Mouse (Mus musculus) stomach, postnatal 0 days (tissue): Measurements from ENCODE around the gene Rpl27a. TPM values are rescaled to one million over a fixed set of nuclear protein-coding genes. Genes with fewer than 3 reads are reported as not detected.

Source experiments
- ATAC-seq: fragments of 200-750 bp; cut with Nextera tagmentation; 2 replicates; pipeline ENCODE4 v1.8.0; 2017; ENCODE audit not compliant: low FRiP score, low TSS enrichment
- DNase-seq: peaks from one replicate; pipeline ENCODE4 v3.0.0-alpha.2; 2016; ENCODE audit warnings: low spot score
- H3K27ac ChIP-seq: fragments of 300-500 bp; sonication (generic); replicated peaks from 2 replicates; pipeline ENCODE4 v1.5.1; 2014; ENCODE audit warnings: mild to moderate bottlenecking, control low read depth
- H3K27me3 ChIP-seq: fragments of 300-500 bp; sonication (generic); 2 replicates; pipeline ENCODE4 v1.6.1; 2014; ENCODE audit warnings: low read length; ENCODE audit not compliant: control insufficient read depth, insufficient read depth
- H3K36me3 ChIP-seq: fragments of 300-500 bp; sonication (generic); 2 replicates; pipeline ENCODE4 v1.6.1; 2014; ENCODE audit warnings: low read length, mixed read lengths; ENCODE audit not compliant: control insufficient read depth, insufficient read depth
- H3K4me1 ChIP-seq: fragments of 300-500 bp; sonication (generic); replicated peaks from 2 replicates; pipeline ENCODE4 v1.6.1; 2014; ENCODE audit warnings: antibody characterized with exemption; ENCODE audit not compliant: control insufficient read depth, insufficient read depth
- H3K4me2 ChIP-seq: fragments of 300-500 bp; sonication (generic); replicated peaks from 2 replicates; pipeline ENCODE4 v1.6.1; 2014; ENCODE audit warnings: low read depth, mild to moderate bottlenecking, control low read depth, moderate library complexity
- H3K4me3 ChIP-seq: fragments of 300-500 bp; sonication (generic); 2 replicates; pipeline ENCODE4 v1.5.1; 2014; ENCODE audit warnings: low read depth, low read length, control low read depth
- H3K9ac ChIP-seq: fragments of 300-500 bp; sonication (generic); 2 replicates; pipeline ENCODE4 v1.6.1; 2014; ENCODE audit warnings: mild to moderate bottlenecking, low read length, control low read depth, mixed read lengths
- H3K9me3 ChIP-seq: fragments of 300-500 bp; sonication (generic); 2 replicates; pipeline ENCODE4 v1.6.1; 2016; ENCODE audit warnings: low read length; ENCODE audit not compliant: control insufficient read depth
- CTCF ChIP-seq: IDR thresholded peaks from 2 replicates; pipeline ENCODE4 v1.5.1; 2016; ENCODE audit warnings: antibody characterized with exemption, low read depth, mild to moderate bottlenecking, moderate library complexity
- EP300 ChIP-seq: optimal IDR thresholded peaks from 2 replicates; pipeline ENCODE3; 2016; ENCODE audit warnings: antibody characterized with exemption
- WGBS: fragments of 180-500 bp; shearing (Covaris S2); extraction: QIAGEN DNeasy Blood & Tissue Kit; methylation state at CpG from one replicate; pipeline ENCODE4 v1.1.7; 2014; 5-methylcytosine and 5-hydroxymethylcytosine counted together
- polyA plus RNA-seq: library from polyadenylated mRNA; unstranded; fragments of >200 nt; fragmentation: Nextera tagmentation; extraction: Ambion mirVana; gene quantifications from 2 replicates; pipeline ENCODE4 v1.2.1, GENCODE M21; 2015

The Rpl27a gene
- polyA plus RNA-seq, 1 experiment from 2014 or later, result 123 TPM

DNA sequence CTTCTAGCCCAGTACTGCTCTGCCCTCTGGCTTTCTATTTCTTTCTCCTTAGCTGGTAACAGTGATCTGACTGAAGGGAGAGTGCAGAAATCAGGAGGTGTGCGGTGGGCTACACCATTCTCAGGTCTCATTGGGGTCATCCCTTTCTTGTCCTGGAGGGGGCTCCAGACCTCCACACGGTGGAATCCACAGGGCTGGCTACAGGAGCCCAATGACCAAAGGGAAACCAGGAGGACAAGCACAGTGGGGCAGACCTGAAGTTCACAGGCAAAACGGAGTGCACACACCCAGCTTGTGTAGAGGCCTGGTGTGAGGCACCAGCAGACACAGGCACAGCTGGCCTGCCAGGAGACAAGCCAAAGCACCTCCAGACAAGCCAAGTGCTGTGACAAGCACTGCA, 9.4 kb downstream of the Rpl27a start:
- Histone ChIP-seq H3K36me3 (peaks cover 18% of the 10 kb centered on the region), H3K4me3 (no peak overlapping the region), H3K27me3 (no peaks in the 10 kb centered on the region), H3K4me1 (no peaks in the 10 kb centered on the region), H3K27ac (no peak overlapping the region; the same call in 1 of the 2 replicates), H3K9me3 (no peaks in the 10 kb centered on the region), H3K9ac (0 out of 2 replicates have a peak overlapping the region, but pooled peaks have one; percentile 8), H3K4me2 (no peak overlapping the region)
- 13% methylated on average over 3 of the region's 3 CpGs for WGBS
- ATAC-seq (peak; percentile 67; the same call in 1 of the 2 replicates), DNase-seq (peak; percentile 43)
- no peak for TF ChIP-seq EP300
- TF ChIP-seq CTCF, result peak; percentile 84

DNA sequence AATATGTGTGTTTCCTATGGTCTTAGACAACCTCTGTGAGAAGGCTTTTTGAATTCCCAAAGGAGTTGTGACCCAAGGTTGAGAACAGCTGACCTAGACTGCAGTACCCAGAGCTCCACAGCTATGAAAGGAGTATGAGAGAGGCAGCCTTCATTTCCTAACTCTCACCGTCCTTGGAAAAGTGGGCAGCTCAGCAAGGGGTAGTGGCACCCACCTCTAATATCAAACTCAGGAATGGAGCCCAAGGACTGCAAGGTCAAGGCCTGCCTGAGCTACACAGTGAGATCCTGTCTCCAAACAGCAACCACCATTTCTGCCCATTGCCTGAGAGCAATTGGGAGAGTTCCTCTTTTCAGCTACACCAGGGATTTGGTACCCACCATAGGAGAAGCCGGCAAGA, 10.8 kb downstream of the Rpl27a start:
- DNase-seq (no peak), ATAC-seq (no peak)
- no peaks in the 10 kb centered on the region for H3K4me1 ChIP-seq
- 92% methylated on average over 2 of the region's 2 CpGs for WGBS
- no peak overlapping the region for H3K27ac ChIP-seq
- H3K9me3 ChIP-seq, result no peaks in the 10 kb centered on the region
- no peaks in the 10 kb centered on the region for H3K27me3 ChIP-seq
- no peak overlapping the region for H3K9ac ChIP-seq
- H3K4me2 ChIP-seq, result no peak overlapping the region
- H3K36me3 ChIP-seq, result peaks cover 18% of the 10 kb centered on the region
- TF ChIP-seq EP300 (no peak), CTCF (no peak)
- H3K4me3 ChIP-seq, result no peak overlapping the region

- WGBS, result 74% methylated on average over 5 of the region's 5 CpGs
- 0 out of 2 replicates have a peak overlapping the region, but pooled peaks have one; percentile 24 for H3K27ac ChIP-seq
- no peaks in the 10 kb centered on the region for H3K9me3 ChIP-seq
- TF ChIP-seq EP300 (no peak), CTCF (no peak)
- no peaks in the 10 kb centered on the region for H3K4me1 ChIP-seq
- no peak overlapping the region for H3K9ac ChIP-seq
- no peaks in the 10 kb centered on the region for H3K27me3 ChIP-seq
- no peak overlapping the region for H3K4me2 ChIP-seq
- peaks cover 8% of the 10 kb centered on the region for H3K36me3 ChIP-seq
- DNase-seq (no peak), ATAC-seq (no peak)
- no peak overlapping the region for H3K4me3 ChIP-seq
Observed at GRCm38 (mm10) chr7:109531501-109531900, 12.6 kb downstream of the Rpl27a start.

DNA sequence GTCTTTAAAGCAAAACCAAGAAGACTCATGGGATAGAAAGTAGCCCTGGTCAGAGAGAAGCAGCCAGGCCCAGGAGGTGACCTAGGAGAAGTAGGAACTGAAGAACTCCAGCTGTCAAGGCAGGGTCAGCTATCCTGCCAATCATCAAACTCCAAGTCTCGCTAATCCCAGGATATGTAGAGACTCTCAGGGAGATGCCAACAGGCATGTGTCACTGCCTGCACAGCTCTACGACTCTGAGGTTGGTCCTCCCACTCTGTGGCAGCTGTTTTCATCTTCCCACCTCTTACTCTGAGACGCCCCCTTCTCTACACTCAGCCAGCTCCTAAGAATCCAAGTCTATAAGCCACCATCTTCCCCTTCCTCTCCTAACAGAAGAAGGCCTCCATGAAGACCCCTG, 13.7 kb downstream of the Rpl27a start:
- no peaks in the 10 kb centered on the region for H3K9me3 ChIP-seq
- H3K36me3 ChIP-seq, result peaks cover 8% of the 10 kb centered on the region
- H3K27me3 ChIP-seq, result no peaks in the 10 kb centered on the region
- 55% methylated on average over 3 of the region's 3 CpGs for WGBS
- no peak for DNase-seq
- H3K27ac ChIP-seq, result peak overlapping the region; percentile 18; the same call in 1 of the 2 replicates
- ATAC-seq, result no peak
- H3K4me2 ChIP-seq, result no peak overlapping the region
- TF ChIP-seq EP300, result no peak
- no peak for TF ChIP-seq CTCF
- no peak overlapping the region for H3K4me3 ChIP-seq
- H3K9ac ChIP-seq, result no peak overlapping the region
- H3K4me1 ChIP-seq, result no peaks in the 10 kb centered on the region

DNA sequence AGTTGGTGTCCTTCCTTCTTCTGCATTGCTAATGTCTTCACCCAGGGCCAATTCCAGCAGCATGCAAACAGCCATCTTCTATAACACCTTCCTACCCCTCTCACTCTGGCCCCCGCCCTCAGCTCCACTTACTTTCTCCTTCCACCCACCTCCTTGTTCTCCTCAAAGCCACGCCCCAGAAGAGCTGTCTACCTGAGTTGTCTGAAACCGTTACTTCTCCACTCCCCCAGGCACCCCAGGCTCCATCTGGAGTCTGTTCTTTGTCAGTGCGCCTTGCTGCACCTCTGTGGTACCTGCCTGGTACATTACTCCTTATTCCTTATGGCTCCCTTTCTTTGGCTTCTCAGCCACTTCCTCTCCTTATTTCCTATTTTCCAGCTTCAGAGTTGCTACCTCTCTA, 14.2 kb downstream of the Rpl27a start:
- H3K4me1 ChIP-seq, result no peaks in the 10 kb centered on the region
- H3K36me3 ChIP-seq, result peaks cover 8% of the 10 kb centered on the region
- 78% methylated on average over 4 of the region's 4 CpGs for WGBS
- DNase-seq, result no peak
- H3K27me3 ChIP-seq, result no peaks in the 10 kb centered on the region
- no peak for ATAC-seq
- H3K4me3 ChIP-seq, result no peak overlapping the region
- no peak for TF ChIP-seq EP300
- peak; percentile 20; the same call in 1 of the 2 replicates for TF ChIP-seq CTCF
- no peak overlapping the region for H3K4me2 ChIP-seq
- H3K9me3 ChIP-seq, result no peaks in the 10 kb centered on the region
- no peak overlapping the region for H3K9ac ChIP-seq
- no peak overlapping the region; the same call in 1 of the 2 replicates for H3K27ac ChIP-seq

- Histone ChIP-seq H3K36me3 (peaks cover 8% of the 10 kb centered on the region), H3K9ac (no peak overlapping the region), H3K9me3 (no peaks in the 10 kb centered on the region), H3K4me3 (no peak overlapping the region), H3K27me3 (no peaks in the 10 kb centered on the region), H3K4me1 (no peaks in the 10 kb centered on the region), H3K27ac (no peak overlapping the region), H3K4me2 (no peak overlapping the region)
- 86% methylated on average over 4 of the region's 4 CpGs for WGBS
- ATAC-seq, result no peak
- DNase-seq, result no peak
- TF ChIP-seq CTCF (no peak), EP300 (no peak)
Observed at GRCm38 (mm10) chr7:109533888-109534287, 14.9 kb downstream of the Rpl27a start.
